Mouse (Mus musculus) large intestine, adult 2 months (tissue): Measurements from ENCODE around the gene Lrrn2. TPM values are rescaled to one million over a fixed set of nuclear protein-coding genes. Genes with fewer than 3 reads are reported as not detected.

ENCODE experiments used
- DNase-seq: peaks from one replicate; pipeline ENCODE4 v3.0.0-alpha.2; 2012; ENCODE audit warnings: low read depth, low spot score
- WGBS: fragments of 180-500 bp; shearing (Covaris S2); methylation state at CpG from one replicate; pipeline ENCODE4 v1.1.7; 2018; 5-methylcytosine and 5-hydroxymethylcytosine counted together
- polyA plus RNA-seq: library from polyadenylated mRNA; depleted of rRNA; stranded (reverse); fragments of >200 nt; gene quantifications from 2 replicates; pipeline ENCODE4 v1.2.3, GENCODE M21; 2012; rRNA removed

Lrrn2 gene
- polyA plus RNA-seq: 0.85 and 1.5 TPM in 2 replicates

DNA sequence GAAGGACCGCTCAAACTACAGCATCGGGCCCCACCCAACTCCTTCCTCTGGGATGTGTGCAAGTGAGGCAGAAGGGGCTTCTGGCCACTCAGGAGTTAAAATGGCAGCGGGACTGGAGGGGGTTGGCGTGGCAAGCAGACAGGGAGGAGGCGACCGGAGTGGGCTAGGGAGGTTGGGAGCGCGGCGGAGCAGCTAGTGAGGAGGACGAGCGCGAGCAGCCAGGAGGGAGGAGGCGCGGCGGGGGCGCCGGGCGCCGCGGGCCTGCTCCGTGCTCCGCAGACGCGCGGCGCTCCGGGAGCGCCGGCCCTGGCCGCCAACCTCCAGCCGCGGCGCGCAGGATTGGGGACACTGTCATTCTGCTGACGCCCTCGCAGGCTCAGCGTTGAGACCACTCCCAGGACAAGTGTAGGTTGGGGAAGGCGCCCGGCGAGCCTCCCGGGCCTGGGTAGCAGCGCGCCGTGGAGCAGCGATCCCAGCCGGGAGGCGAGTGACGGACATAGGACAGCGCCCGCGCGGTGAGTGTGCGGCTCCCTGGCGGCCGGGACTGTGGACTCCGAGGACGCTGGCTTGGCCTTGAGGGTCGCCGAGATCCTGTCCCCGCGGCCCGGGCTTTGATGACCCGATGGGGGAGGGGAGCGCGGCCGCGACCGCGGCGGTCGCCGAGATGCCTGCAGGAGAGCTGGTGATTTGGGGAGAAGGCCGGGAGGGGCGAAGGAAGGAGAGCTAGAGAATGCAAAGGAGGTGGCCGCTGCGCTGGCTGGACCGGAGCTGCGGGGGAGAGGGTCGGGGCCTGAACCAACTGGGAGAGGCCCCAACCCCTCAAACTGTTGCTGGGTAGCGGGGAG is at the start of gene Lrrn2:
Gene Lrrn2, plus strand, starts transcription at position 113 of the 845 bp plus-strand sequence.
- WGBS: 1% methylated on average over 78 of the region's 80 CpGs
- no peak for DNase-seq

DNA sequence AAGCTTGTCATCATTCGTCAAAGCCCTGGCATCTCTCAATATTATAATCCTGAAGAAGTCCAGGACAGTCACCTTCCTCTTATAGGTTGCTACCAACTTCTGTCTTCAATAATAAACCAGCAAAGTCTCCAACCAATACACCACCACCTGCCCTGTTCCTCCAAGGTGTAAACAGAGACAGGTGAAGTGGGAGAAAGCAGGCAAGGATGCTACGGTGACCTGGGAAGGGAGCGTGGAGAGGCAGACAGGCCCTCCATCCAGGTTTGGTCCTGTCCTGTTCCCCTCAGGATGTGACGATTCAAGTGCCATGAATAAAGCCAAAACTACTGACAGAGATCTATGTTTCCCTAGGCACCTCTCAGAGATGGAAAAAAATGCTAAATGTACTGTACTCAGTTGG is 48.1 kb upstream of the Lrrn2 start:
- DNase-seq: no peak
- WGBS: 80% methylated on average over 4 of the region's 4 CpGs

DNA sequence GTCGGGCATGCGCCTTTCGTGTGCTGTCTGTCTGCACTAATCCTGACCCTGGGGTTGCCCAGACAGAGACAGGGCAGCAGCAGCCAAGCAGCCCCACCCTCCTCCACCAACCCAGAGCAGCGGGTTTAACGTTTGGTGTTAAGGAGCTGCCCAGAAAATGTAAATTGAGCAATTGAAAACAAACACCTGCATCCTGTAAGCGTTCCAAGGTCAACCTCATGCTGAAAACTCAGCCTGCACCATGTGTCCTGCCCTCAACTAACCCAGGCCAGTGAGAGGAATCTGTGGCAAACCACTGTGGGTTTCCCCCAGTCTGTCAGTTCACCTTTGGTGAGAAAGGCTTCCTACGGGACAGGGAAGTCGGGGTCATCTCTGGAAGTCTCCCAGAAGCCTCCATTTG is 46.0 kb upstream of the Lrrn2 start:
- WGBS: 32% methylated on average over 8 of the region's 8 CpGs
- no peak for DNase-seq

DNA sequence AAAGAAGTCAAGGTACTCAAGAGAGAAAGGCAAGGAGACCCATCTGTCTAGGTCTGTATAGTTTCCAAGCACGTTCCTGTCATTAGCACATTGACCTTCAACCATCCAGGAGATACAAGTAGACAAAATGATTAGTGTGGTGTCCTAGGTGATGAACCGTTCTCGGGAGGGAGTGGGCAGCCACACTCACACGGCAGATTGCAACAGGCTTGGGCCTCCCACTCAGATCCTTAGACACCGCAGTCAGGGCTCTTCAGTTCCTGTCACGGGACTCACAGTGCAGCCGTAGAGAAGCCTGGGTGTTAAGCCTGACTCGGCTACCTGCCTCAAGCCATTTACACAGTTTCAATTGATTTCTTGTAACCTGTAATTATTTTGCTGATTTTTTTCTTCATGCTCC is 43.2 kb upstream of the Lrrn2 start:
- 71% methylated on average over 8 of the region's 8 CpGs for WGBS
- DNase-seq: no peak

DNA sequence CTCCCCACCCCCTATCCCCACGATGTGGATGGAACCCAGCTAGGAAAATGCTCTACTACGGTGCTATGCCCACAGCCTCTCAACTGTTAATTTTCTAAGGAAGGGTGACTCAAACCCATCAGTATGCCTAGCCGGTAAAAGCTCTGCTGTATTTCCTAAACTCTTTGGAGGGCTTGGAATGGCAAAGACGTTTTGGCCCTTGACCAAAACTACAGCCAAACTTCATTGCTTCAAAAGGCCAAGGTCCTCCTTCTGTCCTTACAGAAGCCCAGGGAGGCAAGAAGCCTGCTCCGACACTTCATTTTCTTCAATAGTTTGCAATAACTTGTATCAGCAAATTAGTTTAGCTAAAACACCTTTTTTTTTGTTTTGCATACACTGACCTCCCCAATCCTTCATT is 42.4 kb upstream of the Lrrn2 start:
- WGBS: 61% methylated on average over 5 of the region's 5 CpGs
- no peak for DNase-seq

- 53% methylated on average over 1 of the region's 1 CpGs for WGBS
- DNase-seq: no peak
Observed at GRCm38 (mm10) chr1:132838371-132838770, 41.7 kb upstream of the Lrrn2 start.

- WGBS: 79% methylated on average over 10 of the region's 10 CpGs
- no peak for DNase-seq
Observed at GRCm38 (mm10) chr1:132843612-132844011, 36.5 kb upstream of the Lrrn2 start.

- no peak for DNase-seq
- 73% methylated on average over 20 of the region's 20 CpGs for WGBS
Observed at GRCm38 (mm10) chr1:132844088-132844804, 35.8 kb upstream of the Lrrn2 start.

DNA sequence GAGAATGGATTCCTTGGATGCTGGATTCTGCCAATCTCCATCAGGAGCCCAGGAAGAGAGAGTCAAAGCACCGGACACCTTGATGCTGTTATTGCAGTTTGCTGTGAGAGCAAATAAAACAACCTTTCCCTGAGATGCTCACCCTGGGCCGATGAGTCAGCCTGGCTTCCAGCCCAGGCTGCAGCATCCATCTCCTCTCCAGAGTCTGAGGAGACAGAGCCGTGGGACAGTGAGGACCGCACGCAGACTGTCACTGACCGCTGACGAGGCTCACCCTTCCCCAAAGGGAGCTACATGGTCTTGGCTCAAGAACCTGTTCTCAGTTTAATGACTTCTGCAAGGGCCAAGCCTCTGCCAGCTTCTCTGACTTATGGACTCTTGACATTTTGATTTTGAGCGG is 34.3 kb upstream of the Lrrn2 start:
- no peak for DNase-seq
- WGBS: 72% methylated on average over 8 of the region's 8 CpGs

DNA sequence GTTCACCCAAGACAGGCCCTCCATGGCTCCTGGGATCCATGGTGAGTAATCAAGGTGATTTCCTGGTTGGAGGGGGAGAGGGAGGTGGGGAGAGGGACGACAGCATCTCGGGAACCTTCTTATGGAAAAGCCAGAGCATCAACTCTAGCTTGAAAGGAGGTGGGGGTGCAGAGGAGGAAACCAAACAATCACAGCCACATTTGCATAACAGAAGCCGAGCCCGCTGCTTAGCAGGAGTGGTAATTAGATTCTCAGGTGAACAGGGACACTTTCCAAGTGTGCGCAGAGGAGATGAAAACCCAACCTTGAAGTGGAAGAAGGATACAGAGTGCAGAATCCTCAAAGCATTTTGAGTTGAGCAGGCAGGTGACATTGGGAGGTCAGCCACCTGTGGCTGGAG is 29.3 kb upstream of the Lrrn2 start:
- DNase-seq: no peak
- 42% methylated on average over 5 of the region's 5 CpGs for WGBS

- DNase-seq: no peak
- 66% methylated on average over 2 of the region's 2 CpGs for WGBS
Observed at GRCm38 (mm10) chr1:132851296-132851695, 28.8 kb upstream of the Lrrn2 start.

DNA sequence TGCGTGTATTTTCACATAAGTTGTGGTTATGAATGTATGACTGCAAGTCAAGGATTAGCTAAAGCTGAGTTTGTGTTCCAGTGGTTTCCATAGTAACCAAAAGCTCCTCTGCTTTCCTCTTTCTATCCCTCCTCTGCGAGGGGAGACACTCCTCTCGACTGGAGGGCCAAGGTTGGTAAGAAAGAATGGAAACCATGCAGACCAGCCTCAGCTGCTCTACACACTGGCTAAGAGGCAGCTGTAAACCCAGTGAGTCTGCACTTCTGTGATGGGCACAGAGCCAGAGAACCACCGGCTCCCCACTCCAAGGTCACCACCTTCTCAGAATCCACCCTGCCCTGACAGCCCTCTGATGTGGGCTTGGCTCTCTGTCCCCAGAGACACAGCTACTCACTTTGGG is 28.3 kb upstream of the Lrrn2 start:
- DNase-seq: no peak
- WGBS: 28% methylated on average over 4 of the region's 4 CpGs

DNA sequence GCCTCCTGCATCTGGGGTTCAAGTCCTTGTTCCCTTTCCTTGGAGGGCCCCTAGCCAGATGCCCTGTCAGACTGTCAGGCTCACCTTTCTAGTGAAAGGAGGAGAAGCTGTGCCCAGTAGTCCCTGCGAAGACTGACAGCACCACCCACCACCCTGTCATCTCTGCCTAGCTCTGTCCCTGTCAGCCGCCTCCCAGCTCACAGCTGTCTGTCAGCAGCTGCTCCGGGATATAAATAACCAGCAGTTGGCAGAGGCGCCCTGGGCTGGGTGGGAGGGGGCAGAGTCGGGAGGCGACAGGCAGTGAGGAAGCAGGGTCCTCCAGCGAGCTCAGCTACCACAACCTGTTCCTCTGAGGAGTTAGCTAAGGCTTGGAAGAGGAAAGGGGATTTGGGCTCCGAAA is 26.8 kb upstream of the Lrrn2 start:
- DNase-seq: no peak
- 19% methylated on average over 8 of the region's 8 CpGs for WGBS

- 50% methylated on average over 5 of the region's 5 CpGs for WGBS
- no peak for DNase-seq
Observed at GRCm38 (mm10) chr1:132858516-132859383, 21.3 kb upstream of the Lrrn2 start.

- 50% methylated on average over 2 of the region's 2 CpGs for WGBS
- DNase-seq: no peak
Observed at GRCm38 (mm10) chr1:132864220-132864619, 15.9 kb upstream of the Lrrn2 start.

- no peak for DNase-seq
- WGBS: 76% methylated on average over 4 of the region's 4 CpGs
Observed at GRCm38 (mm10) chr1:132865585-132865984, 14.5 kb upstream of the Lrrn2 start.

DNA sequence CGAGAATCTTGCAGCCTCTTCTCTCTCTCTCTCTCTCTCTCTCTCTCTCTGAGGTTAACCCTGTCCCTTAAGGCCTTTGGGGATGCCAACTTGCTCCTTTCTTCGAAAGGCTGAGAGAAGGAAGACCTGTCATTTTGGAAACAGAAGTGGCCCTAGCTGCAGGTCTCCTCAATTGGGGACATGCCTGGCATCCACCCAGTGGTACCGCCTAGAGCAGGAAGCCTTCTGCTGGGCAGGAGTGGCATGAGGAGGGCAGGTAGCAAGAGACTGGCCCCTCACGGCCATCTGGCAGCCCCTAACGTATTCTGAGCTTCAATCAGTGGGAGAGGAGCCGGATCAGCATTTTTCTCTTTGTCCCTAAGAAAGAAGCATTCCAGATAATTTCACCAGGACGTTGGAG is 9.7 kb upstream of the Lrrn2 start:
- WGBS: 55% methylated on average over 7 of the region's 7 CpGs
- no peak for DNase-seq

DNA sequence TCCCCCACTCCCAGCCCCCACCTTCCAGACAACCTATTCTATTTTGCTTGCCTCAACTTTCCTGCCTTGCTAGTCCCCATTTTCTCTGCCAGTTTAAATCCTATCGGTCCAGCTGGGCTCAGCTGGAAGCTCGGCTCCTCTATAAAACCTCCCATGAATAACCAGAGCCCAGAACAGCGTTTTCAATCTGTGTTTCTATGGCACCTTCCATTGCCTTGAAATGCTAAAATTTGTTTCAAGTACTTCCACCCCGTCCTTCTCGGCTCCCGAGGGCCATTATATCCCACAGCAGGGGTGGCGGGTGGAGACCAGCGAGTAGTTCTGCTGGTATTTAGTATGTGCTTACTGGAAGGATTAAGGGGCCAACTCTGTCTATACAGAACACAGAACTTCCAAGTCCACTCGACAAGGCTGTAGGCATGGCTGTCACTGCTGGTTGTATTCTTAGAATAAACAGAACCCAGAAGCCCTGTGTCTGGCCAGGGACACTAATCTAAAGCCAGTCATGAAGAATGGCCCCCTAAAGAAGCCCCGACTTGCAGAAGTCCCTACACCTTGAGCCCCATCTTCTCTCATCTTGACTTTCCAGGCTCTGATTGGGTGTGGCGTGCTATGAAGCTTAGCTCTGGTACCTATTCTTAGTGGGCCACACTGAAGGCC is 992 bp upstream of the Lrrn2 start:
- WGBS: 32% methylated on average over 11 of the region's 11 CpGs
- no peak for DNase-seq

DNA sequence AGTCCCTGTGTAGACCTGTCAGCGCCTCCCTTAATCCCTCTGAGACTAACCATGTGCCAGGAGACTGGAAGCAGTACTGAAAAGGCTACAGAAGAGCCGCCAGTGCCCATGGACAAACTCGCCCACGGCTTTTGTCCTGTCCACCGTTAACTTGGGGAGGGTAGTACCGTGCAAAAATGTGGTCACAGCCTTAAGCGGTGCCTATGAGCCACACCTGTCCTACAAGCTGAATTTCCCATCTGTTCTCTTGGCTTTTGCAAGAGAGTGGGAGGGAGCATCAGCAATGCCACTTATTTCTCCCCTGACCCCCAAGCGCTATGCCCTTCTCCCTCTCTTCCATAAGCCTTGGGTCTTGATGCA is 292 bp upstream of the Lrrn2 start:
- no peak for DNase-seq
- 18% methylated on average over 8 of the region's 8 CpGs for WGBS
